Mouse (Mus musculus): ENCODE results near the gene H2-Q10. TPM values are rescaled to one million over a fixed set of nuclear protein-coding genes. Genes with fewer than 3 reads are reported as not detected.
"Not testable (repeated sequence)": the region's sequence is repeated elsewhere in the genome, so short reads cannot be mapped to it uniquely, and the experiment has no call there.

The H2-Q10 gene
- polyA plus RNA-seq, 1 experiment from 2014 or later: 0.35 TPM

GRCm38 (mm10) chr17:35507556-35508260 is 37.8 kb downstream of the H2-Q10 start:
- ATAC-seq: no peak
- no peak for DNase-seq (ENCODE audit: low read depth, low spot score)
- TF ChIP-seq CTCF (IDR thresholded peaks at IDR 0.05): no peak
- ChIA-PET CTCF (no interaction called here), POLR2A (no interaction called here)
- in situ Hi-C loops (cut with MboI; ENCODE audit: low pct_unique_long_range_greater_than_20kb): no loop called here
- H3K27me3 ChIP-seq: no peaks in the 10 kb centered on the region

GRCm38 (mm10) chr17:35508279-35508678 is 38.4 kb downstream of the H2-Q10 start:
- ATAC-seq; H3K27me3 ChIP-seq; DNase-seq (ENCODE audit: low read depth, low spot score); in situ Hi-C loops (cut with MboI; ENCODE audit: low pct_unique_long_range_greater_than_20kb); CTCF ChIA-PET; POLR2A ChIA-PET: not testable (repeated sequence)

GRCm38 (mm10) chr17:35509284-35509683 is 39.4 kb downstream of the H2-Q10 start:
- DNase-seq (ENCODE audit: low read depth, low spot score): no peak
- ChIA-PET CTCF (no interaction called here), POLR2A (no interaction called here)
- H3K27me3 ChIP-seq: no peaks in the 10 kb centered on the region
- no peak for ATAC-seq
- in situ Hi-C loops (cut with MboI; ENCODE audit: low pct_unique_long_range_greater_than_20kb): no loop called here
- TF ChIP-seq CTCF (IDR thresholded peaks at IDR 0.05): no peak

GRCm38 (mm10) chr17:35512916-35513626 is 43.2 kb downstream of the H2-Q10 start:
- CTCF ChIA-PET: interaction anchor here (0.7 to 5.1 kb wide), 9 partner anchors 11 to 30 kb away, joined by 3 to 16 read pairs (median 4); no protein-coding TSS in a partner anchor
- DNase-seq (ENCODE audit: low read depth, low spot score) (no peak), ATAC-seq (no peak)
- in situ Hi-C loops (cut with MboI; ENCODE audit: low pct_unique_long_range_greater_than_20kb): no loop called here
- POLR2A ChIA-PET: interaction anchor here (1.0 kb wide), 1 partner anchor 41 kb away, joined by 3 read pairs; no protein-coding TSS in a partner anchor
- no peaks in the 10 kb centered on the region for H3K27me3 ChIP-seq
- TF ChIP-seq CTCF (IDR thresholded peaks at IDR 0.05): no peak

GRCm38 (mm10) chr17:35513886-35514285 is 44.0 kb downstream of the H2-Q10 start:
- no peak for DNase-seq (ENCODE audit: low read depth, low spot score)
- TF ChIP-seq CTCF (IDR thresholded peaks at IDR 0.05): no peak
- ChIA-PET CTCF (interaction anchor here (0.8 to 5.1 kb wide), 6 partner anchors 10 to 30 kb away, joined by 3 to 16 read pairs (median 4); no protein-coding TSS in a partner anchor), POLR2A (no interaction called here)
- in situ Hi-C loops (cut with MboI; ENCODE audit: low pct_unique_long_range_greater_than_20kb): no loop called here
- H3K27me3 ChIP-seq: no peaks in the 10 kb centered on the region
- no peak for ATAC-seq

- POLR2A ChIA-PET: no interaction called here
Observed at GRCm38 (mm10) chr17:35514756-35515155, 44.9 kb downstream of the H2-Q10 start.

GRCm38 (mm10) chr17:35515911-35516640 is 46.2 kb downstream of the H2-Q10 start:
- ATAC-seq (no peak), DNase-seq (ENCODE audit: low read depth, low spot score) (no peak)
- no peaks in the 10 kb centered on the region for H3K27me3 ChIP-seq
- POLR2A ChIA-PET: no interaction called here
- in situ Hi-C loops (cut with MboI; ENCODE audit: low pct_unique_long_range_greater_than_20kb): no loop called here
- no peak for TF ChIP-seq CTCF (IDR thresholded peaks at IDR 0.05)
- CTCF ChIA-PET: interaction anchor here (1.2 to 5.1 kb wide), 4 partner anchors 14 to 32 kb away, joined by 3 to 16 read pairs (median 5); no protein-coding TSS in a partner anchor

More at GRCm38 (mm10) chr17:35514756-35515155, 44.9 kb downstream of the H2-Q10 start:
- DNase-seq (ENCODE audit: low read depth, low spot score) (no peak), ATAC-seq (no peak)
- CTCF ChIA-PET: interaction anchor here (1.2 to 5.1 kb wide), 6 partner anchors 14 to 30 kb away, joined by 3 to 16 read pairs (median 6); no protein-coding TSS in a partner anchor
- no peak for TF ChIP-seq CTCF (IDR thresholded peaks at IDR 0.05)
- in situ Hi-C loops (cut with MboI; ENCODE audit: low pct_unique_long_range_greater_than_20kb): no loop called here
- H3K27me3 ChIP-seq: no peaks in the 10 kb centered on the region

GRCm38 (mm10) chr17:35516652-35517500 is 47.0 kb downstream of the H2-Q10 start, which contains the start of the genes Tcf19 and Cchcr1:
Gene Tcf19 (minus strand): TSS chr17:35516824.
Gene Cchcr1 (plus strand): TSS chr17:35517100.
- ATAC-seq: peak; percentile 95
- no peak for TF ChIP-seq CTCF (IDR thresholded peaks at IDR 0.05)
- CTCF ChIA-PET: interaction anchor here (1.4 to 2.2 kb wide), 3 partner anchors 14 to 18 kb away, joined by 3 to 7 read pairs (median 5); no protein-coding TSS in a partner anchor

GRCm38 (mm10) chr17:35517526-35517925 is 47.6 kb downstream of the H2-Q10 start:
- no peak for TF ChIP-seq CTCF (IDR thresholded peaks at IDR 0.05)
- H3K27me3 ChIP-seq: no peaks in the 10 kb centered on the region
- no peak for DNase-seq (ENCODE audit: low read depth, low spot score)
- ChIA-PET POLR2A (interaction anchor here (0.5 kb wide), 1 partner anchor 1387 kb away, joined by 3 read pairs; no protein-coding TSS in a partner anchor), CTCF (interaction anchor here (1.4 to 1.5 kb wide), 2 partner anchors 13 to 17 kb away, joined by 3 to 5 read pairs; no protein-coding TSS in a partner anchor)
- ATAC-seq: no peak
- in situ Hi-C loops (cut with MboI; ENCODE audit: low pct_unique_long_range_greater_than_20kb): no loop called here

More at GRCm38 (mm10) chr17:35516652-35517500, 47.0 kb downstream of the H2-Q10 start, which contains the start of the genes Tcf19 and Cchcr1:
- POLR2A ChIA-PET: interaction anchor here (0.5 kb wide), 1 partner anchor 1387 kb away, joined by 3 read pairs; no protein-coding TSS in a partner anchor
- H3K27me3 ChIP-seq: no peaks in the 10 kb centered on the region
- in situ Hi-C loops (cut with MboI; ENCODE audit: low pct_unique_long_range_greater_than_20kb): no loop called here
- DNase-seq (ENCODE audit: low read depth, low spot score): peak; percentile 79

Other genes with a start within 250 kb of the H2-Q10 start
- gene Gm16181, start 249.3 kb upstream of the H2-Q10 start, polyA plus RNA-seq (2021): 0.54 TPM
- 3.7 TPM for gene Atp6v1g2, start 236.4 kb upstream of the H2-Q10 start, polyA plus RNA-seq (2021)
- 32.8 TPM for gene Nfkbil1, start 234.3 kb upstream of the H2-Q10 start, polyA plus RNA-seq (2021)
- gene Ddx39b, start 228.3 kb upstream of the H2-Q10 start, polyA plus RNA-seq (2021): 321 TPM
- 112 TPM for gene H2-D1, start 207.4 kb upstream of the H2-Q10 start, polyA plus RNA-seq (2021)
- gene H2-Q1, start 149.7 kb upstream of the H2-Q10 start, polyA plus RNA-seq (2021): 1.1 TPM
- not detected for gene H2-Q2, start 127.8 kb upstream of the H2-Q10 start, polyA plus RNA-seq (2021)
- gene H2-Q4, start 90.5 kb upstream of the H2-Q10 start, polyA plus RNA-seq (2021): 4.8 TPM
- gene H2-Q6, start 45.2 kb upstream of the H2-Q10 start, polyA plus RNA-seq (2021): 0.03 TPM
- 0.08 TPM for gene H2-Q7, start 30.9 kb upstream of the H2-Q10 start, polyA plus RNA-seq (2021)
- not detected for gene Pou5f1, start 35.9 kb downstream of the H2-Q10 start, polyA plus RNA-seq (2021)
- gene Tcf19, start 46.7 kb downstream of the H2-Q10 start, polyA plus RNA-seq (2021): 35.9 TPM
- gene Cchcr1, start 47.0 kb downstream of the H2-Q10 start, polyA plus RNA-seq (2021): 44.8 TPM
- gene Psors1c2, start 63.1 kb downstream of the H2-Q10 start, polyA plus RNA-seq (2021): 0.37 TPM
- gene Cdsn, start 82.0 kb downstream of the H2-Q10 start, polyA plus RNA-seq (2021): 8.6 TPM
- not detected for gene 2300002M23Rik, start 97.4 kb downstream of the H2-Q10 start, polyA plus RNA-seq (2021)
- not detected for gene Sfta2, start 131.5 kb downstream of the H2-Q10 start, polyA plus RNA-seq (2021)
- gene Gm9573, start 156.5 kb downstream of the H2-Q10 start, polyA plus RNA-seq (2021): not detected
- not detected for gene Mucl3, start 173.6 kb downstream of the H2-Q10 start, polyA plus RNA-seq (2021)
- gene Vars2, start 197.5 kb downstream of the H2-Q10 start, polyA plus RNA-seq (2021): 34.4 TPM
- gene Gtf2h4, start 203.7 kb downstream of the H2-Q10 start, polyA plus RNA-seq (2021): 30.5 TPM
- gene Ddr1, start 234.5 kb downstream of the H2-Q10 start, polyA plus RNA-seq (2021): 230 TPM

Data from Patski (cell line).